In the genomic region with DNA sequence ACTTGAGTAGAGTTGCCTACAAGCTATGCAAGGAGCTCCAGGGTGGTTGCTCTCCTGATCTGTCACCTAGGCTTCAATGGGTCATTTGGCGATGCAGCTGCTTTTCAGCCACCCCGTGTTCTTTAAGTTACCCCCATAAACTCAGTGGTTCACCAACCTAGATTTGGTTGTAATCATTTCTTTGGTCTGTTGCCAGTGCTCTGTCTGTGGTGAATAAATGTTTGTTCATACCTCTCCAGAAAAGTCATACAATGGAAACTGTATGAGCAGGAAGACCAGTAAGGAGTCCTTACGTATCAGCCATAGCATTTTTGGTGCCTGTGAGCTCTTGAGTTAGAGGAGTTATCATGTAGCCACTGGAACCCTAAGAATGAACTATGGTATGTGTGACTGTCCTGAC, we compare ENCODE assay signal across 20 mouse cellular contexts.
"Had no signal": no experiment of that assay in that cellular context is flagged by ENCODE, and none has a peak within 500 bp of the region (broad histone marks: within the 10 kb centered on the region; RNA-seq: fewer than 3 reads in every experiment).

No protein-coding gene starts in this region.

- H3K36me3 ChIP-seq: intestine, embryonic 15.5 days; kidney, embryonic 15.5 days; midbrain, embryonic 12.5 days; neural tube, embryonic 13.5 days; stomach, embryonic 15.5 days had no signal

- H3K9ac ChIP-seq: intestine, embryonic 15.5 days; kidney, embryonic 15.5 days; liver, embryonic 14.5 days; midbrain, embryonic 12.5 days; neural tube, embryonic 13.5 days; stomach, embryonic 15.5 days had no signal

- H3K4me2 ChIP-seq: intestine, embryonic 15.5 days; kidney, embryonic 15.5 days; midbrain, embryonic 12.5 days; neural tube, embryonic 13.5 days; stomach, embryonic 15.5 days had no signal

- H3K9me3 ChIP-seq: intestine, embryonic 15.5 days; kidney, embryonic 15.5 days; midbrain, embryonic 12.5 days; neural tube, embryonic 13.5 days; stomach, embryonic 15.5 days had no signal

- H3K4me3 ChIP-seq: intestine, embryonic 15.5 days; kidney, embryonic 15.5 days; left cerebral cortex, adult 2 months; midbrain, embryonic 12.5 days; myocyte; neural tube, embryonic 13.5 days; stomach, embryonic 15.5 days had no signal

- DNase-seq: kidney, adult 11 months; kidney, adult 8-10 months; kidney, postnatal 10 days; kidney, postnatal 36 days; layer of hippocampus, postnatal 36 days; lung, postnatal 4 days; retina, postnatal 1 day; right cerebral cortex, postnatal 25 days; spleen, adult 18-20 months; thymus, postnatal 25 days had no signal

- ATAC-seq: hindbrain, embryonic 16.5 days; intestine, embryonic 15.5 days; midbrain, embryonic 16.5 days had no signal

- H3K27ac ChIP-seq: intestine, embryonic 15.5 days; kidney, embryonic 15.5 days; left cerebral cortex, adult 2 months; liver, embryonic 14.5 days; midbrain, embryonic 12.5 days; neural tube, embryonic 13.5 days; stomach, embryonic 15.5 days had no signal

- H3K27me3 ChIP-seq: intestine, embryonic 15.5 days; kidney, embryonic 15.5 days; midbrain, embryonic 12.5 days; neural tube, embryonic 13.5 days; stomach, embryonic 15.5 days had no signal
